Mouse (Mus musculus): ENCODE measurements around the gene Stk4. TPM values are rescaled to one million over a fixed set of nuclear protein-coding genes. Genes with fewer than 3 reads are reported as not detected.

Stk4 gene
- total RNA-seq, 2 experiments from 2014 or later: 46.9 to 50.4 TPM

GRCm38 (mm10) chr2:164119503-164119902 lies 49.4 kb downstream of the Stk4 start:
- Histone ChIP-seq H3K27ac (no peak overlapping the region), H3K4me3 (no peak overlapping the region)
- DNase-seq (ENCODE audit: low spot score in 2 of 2): no peak
- TF ChIP-seq CTCF (conservative IDR thresholded peaks at IDR 0.05): no peak

- Histone ChIP-seq H3K27ac (no peak overlapping the region), H3K4me3 (no peak overlapping the region)
- DNase-seq (ENCODE audit: low spot score in 2 of 2): no peak
- peak; percentile 23; the same call in 1 of the 2 replicates for TF ChIP-seq CTCF (conservative IDR thresholded peaks at IDR 0.05)
Observed at GRCm38 (mm10) chr2:164123169-164123766, 53.1 kb downstream of the Stk4 start.

GRCm38 (mm10) chr2:164126533-164126955 lies 56.4 kb downstream of the Stk4 start:
- DNase-seq (ENCODE audit: low spot score in 2 of 2): peak; percentile 74 to 81
- peak; percentile 83 for TF ChIP-seq CTCF (conservative IDR thresholded peaks at IDR 0.05)
- peak overlapping the region; percentile 11 for H3K27ac ChIP-seq
- no peak overlapping the region for H3K4me3 ChIP-seq

- DNase-seq (ENCODE audit: low spot score in 2 of 2): no peak
- H3K4me3 ChIP-seq: no peak overlapping the region
- peak overlapping the region; percentile 11 for H3K27ac ChIP-seq
- TF ChIP-seq CTCF (conservative IDR thresholded peaks at IDR 0.05): no peak
Observed at GRCm38 (mm10) chr2:164127297-164127696, 57.2 kb downstream of the Stk4 start.

GRCm38 (mm10) chr2:164128576-164129411 lies 58.7 kb downstream of the Stk4 start:
- H3K27ac ChIP-seq: no peak overlapping the region
- DNase-seq (ENCODE audit: low spot score in 2 of 2): no peak
- no peak for TF ChIP-seq CTCF (conservative IDR thresholded peaks at IDR 0.05)
- H3K4me3 ChIP-seq: no peak overlapping the region

GRCm38 (mm10) chr2:164131586-164131985 lies 61.5 kb downstream of the Stk4 start:
- no peak for DNase-seq (ENCODE audit: low spot score in 2 of 2)
- H3K27ac ChIP-seq: no peak overlapping the region
- TF ChIP-seq CTCF (conservative IDR thresholded peaks at IDR 0.05): no peak
- H3K4me3 ChIP-seq: no peak overlapping the region

GRCm38 (mm10) chr2:164134563-164134962 lies 64.4 kb downstream of the Stk4 start:
- Histone ChIP-seq H3K27ac (no peak overlapping the region), H3K4me3 (no peak overlapping the region)
- peak; percentile 78 for TF ChIP-seq CTCF (conservative IDR thresholded peaks at IDR 0.05)
- DNase-seq (ENCODE audit: low spot score in 2 of 2): peak in 1 of 2 experiments; percentile 47

GRCm38 (mm10) chr2:164135367-164135766 lies 65.2 kb downstream of the Stk4 start:
- Histone ChIP-seq H3K27ac (no peak overlapping the region), H3K4me3 (no peak overlapping the region)
- DNase-seq (ENCODE audit: low spot score in 2 of 2): no peak
- TF ChIP-seq CTCF (conservative IDR thresholded peaks at IDR 0.05): no peak

GRCm38 (mm10) chr2:164136393-164136792 lies 66.3 kb downstream of the Stk4 start:
- Histone ChIP-seq H3K4me3 (no peak overlapping the region), H3K27ac (no peak overlapping the region)
- peak; percentile 56 for TF ChIP-seq CTCF (conservative IDR thresholded peaks at IDR 0.05)
- no peak for DNase-seq (ENCODE audit: low spot score in 2 of 2)

- peak overlapping the region; percentile 75 for H3K27ac ChIP-seq
- no peak overlapping the region for H3K4me3 ChIP-seq
- DNase-seq (ENCODE audit: low spot score in 2 of 2): no peak
- no peak for TF ChIP-seq CTCF (conservative IDR thresholded peaks at IDR 0.05)
Observed at GRCm38 (mm10) chr2:164137754-164138153, 67.6 kb downstream of the Stk4 start.

GRCm38 (mm10) chr2:164142021-164142420 lies 71.9 kb downstream of the Stk4 start:
- H3K27ac ChIP-seq: peak overlapping the region; percentile 67

GRCm38 (mm10) chr2:164144025-164144424 lies 73.9 kb downstream of the Stk4 start:
- H3K27ac ChIP-seq: no peak overlapping the region
- no peak for DNase-seq (ENCODE audit: low spot score in 2 of 2)
- no peak overlapping the region for H3K4me3 ChIP-seq
- TF ChIP-seq CTCF (conservative IDR thresholded peaks at IDR 0.05): no peak

More at GRCm38 (mm10) chr2:164142021-164142420, 71.9 kb downstream of the Stk4 start:
- no peak for TF ChIP-seq CTCF (conservative IDR thresholded peaks at IDR 0.05)
- H3K4me3 ChIP-seq: peak overlapping the region; percentile 4; the same call in 1 of the 2 replicates
- peak in 1 of 2 experiments; percentile 36 for DNase-seq (ENCODE audit: low spot score in 2 of 2)

- H3K4me3 ChIP-seq: no peak overlapping the region
Observed at GRCm38 (mm10) chr2:164144541-164144940, 74.4 kb downstream of the Stk4 start.

More at GRCm38 (mm10) chr2:164144541-164144940, 74.4 kb downstream of the Stk4 start:
- no peak for TF ChIP-seq CTCF (conservative IDR thresholded peaks at IDR 0.05)
- H3K27ac ChIP-seq: no peak overlapping the region
- no peak for DNase-seq (ENCODE audit: low spot score in 2 of 2)
